Mouse (Mus musculus) myocyte (in vitro differentiated cells): ENCODE results near the gene Hmga1. TPM values are rescaled to one million over a fixed set of nuclear protein-coding genes. Genes with fewer than 3 reads are reported as not detected.

Source experiments
- H3K27me3 ChIP-seq: one replicate; pipeline ENCODE4 v1.6.1; 2011; ENCODE audit not compliant: control insufficient read depth, insufficient read depth, insufficient read length
- H3K36me3 ChIP-seq: one replicate; pipeline ENCODE4 v1.6.1; 2011; ENCODE audit not compliant: control insufficient read depth, insufficient read depth
- H3K4me2 ChIP-seq: one replicate; pipeline ENCODE4 v1.6.1; 2011; ENCODE audit warnings: low read depth, control low read depth
- H3K4me3 ChIP-seq: one replicate; pipeline ENCODE4 v1.5.1; 2011; ENCODE audit warnings: mild to moderate bottlenecking, control low read depth, moderate library complexity
- H3K79me2 ChIP-seq: one replicate; pipeline ENCODE4 v1.6.1; 2011; ENCODE audit not compliant: control insufficient read depth, insufficient read depth
- H3ac ChIP-seq: one replicate; pipeline ENCODE4 v1.6.1; 2011; ENCODE audit not compliant: control insufficient read depth, insufficient read length
- CEBPB ChIP-seq: IDR thresholded peaks from 2 replicates; pipeline ENCODE4 v1.6.1; 2011; ENCODE audit warnings: mild to moderate bottlenecking, moderate library complexity; ENCODE audit not compliant: poor library complexity, insufficient read depth, severe bottlenecking
- E2F4 ChIP-seq: IDR thresholded peaks from one replicate; pipeline ENCODE4 v1.6.1; 2011; ENCODE audit warnings: mild to moderate bottlenecking, control low read depth, moderate library complexity; ENCODE audit not compliant: insufficient read depth
- MAX ChIP-seq: IDR thresholded peaks from one replicate; pipeline ENCODE4 v1.6.1; 2011; ENCODE audit warnings: low read depth, mild to moderate bottlenecking, control low read depth
- MYOD1 ChIP-seq, 3 experiments: IDR thresholded peaks; one replicate each; pipeline ENCODE4 v1.6.1; 2011; ENCODE audit warnings: control low read depth in 2 of 3, low read depth in 2 of 3, mild to moderate bottlenecking in 2 of 3, moderate library complexity in 1 of 3; ENCODE audit not compliant: insufficient read length in 2 of 3, control insufficient read depth in 1 of 3
- MYOG ChIP-seq, 3 experiments: IDR thresholded peaks; one replicate each; pipeline ENCODE4 v1.6.1; 2011; ENCODE audit warnings: control low read depth in 2 of 3, low read depth in 2 of 3, mild to moderate bottlenecking in 2 of 3; ENCODE audit not compliant: insufficient read length in 2 of 3, control insufficient read depth in 1 of 3, insufficient read depth in 1 of 3
- POLR2A ChIP-seq: IDR thresholded peaks from one replicate; pipeline ENCODE4 v1.6.1; 2011; ENCODE audit warnings: low read depth, mild to moderate bottlenecking, control low read depth, moderate library complexity; ENCODE audit not compliant: insufficient read length
- POLR2AphosphoS2 ChIP-seq: IDR thresholded peaks from one replicate; pipeline ENCODE4 v1.6.1; 2011; ENCODE audit warnings: low read depth, control low read depth; ENCODE audit not compliant: insufficient read length
- REST ChIP-seq: IDR thresholded peaks from one replicate; pipeline ENCODE4 v1.6.1; 2011; ENCODE audit warnings: mild to moderate bottlenecking, control low read depth, moderate library complexity; ENCODE audit not compliant: insufficient read depth, insufficient read length
- SRF ChIP-seq: IDR thresholded peaks from one replicate; pipeline ENCODE4 v1.6.1; 2011; ENCODE audit warnings: low read depth; ENCODE audit not compliant: control insufficient read depth, insufficient read length
- TCF12 ChIP-seq: IDR thresholded peaks from one replicate; pipeline ENCODE4 v1.6.1; 2011; ENCODE audit warnings: mild to moderate bottlenecking, control low read depth; ENCODE audit not compliant: poor library complexity, insufficient read depth, severe bottlenecking
- TCF3 ChIP-seq: IDR thresholded peaks from one replicate; pipeline ENCODE4 v1.6.1; 2011; ENCODE audit warnings: low read depth, control low read depth; ENCODE audit not compliant: insufficient read length
- USF1 ChIP-seq: IDR thresholded peaks from one replicate; pipeline ENCODE4 v1.6.1; 2011; ENCODE audit warnings: low read depth, mild to moderate bottlenecking, control low read depth, moderate library complexity
- polyA plus RNA-seq: library from polyadenylated mRNA; unstranded; fragments of >200 nt; fragmentation: generic; extraction: Trizol; gene quantifications from one replicate; pipeline ENCODE4 v1.2.1, GENCODE M21; 2012; ENCODE audit warnings: missing spikeins

Gene Hmga1
- polyA plus RNA-seq, 1 experiment, result 60.9 TPM

DNA sequence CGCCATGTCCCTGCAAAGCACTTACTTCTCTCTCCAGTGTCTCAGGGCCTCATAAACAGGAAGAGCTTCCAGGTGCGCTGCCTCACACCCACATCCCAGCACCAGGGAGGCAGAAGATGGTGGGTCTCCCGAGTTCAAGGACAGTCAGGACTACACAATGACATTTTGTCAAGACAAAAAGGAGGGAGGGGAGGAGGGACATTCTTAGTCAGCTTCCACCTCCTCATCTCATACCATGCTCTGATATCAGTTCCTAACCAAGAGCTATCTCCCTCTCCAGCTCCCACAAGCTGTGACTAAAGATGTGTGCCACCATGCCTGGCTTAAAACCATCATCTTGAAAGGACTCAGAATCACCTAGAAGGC lies 55.2 kb downstream of the Hmga1 start:
- H3ac ChIP-seq, result no peak overlapping the region
- peaks cover 100% of the 10 kb centered on the region for H3K79me2 ChIP-seq
- H3K4me2 ChIP-seq, result no peak overlapping the region
- no peaks in the 10 kb centered on the region for H3K27me3 ChIP-seq
- no peak for TF ChIP-seq E2F4
- TF ChIP-seq TCF3, result no peak
- no peak for TF ChIP-seq REST
- no peak for TF ChIP-seq TCF12
- no peak for TF ChIP-seq MAX
- TF ChIP-seq MYOD1 (IDR thresholded peaks at IDR 0.05; ENCODE audit: control insufficient read depth in 1 of 3, insufficient read length in 2 of 3, low read depth in 2 of 3), result no peak
- no peak for TF ChIP-seq POLR2A
- no peak for TF ChIP-seq CEBPB
- no peak for TF ChIP-seq USF1
- no peak for TF ChIP-seq MYOG (IDR thresholded peaks at IDR 0.05; ENCODE audit: control insufficient read depth in 1 of 3, insufficient read depth in 1 of 3, insufficient read length in 2 of 3, low read depth in 2 of 3)
- no peak for TF ChIP-seq SRF
- no peak for TF ChIP-seq POLR2AphosphoS2
- no peaks in the 10 kb centered on the region for H3K36me3 ChIP-seq
- no peak overlapping the region for H3K4me3 ChIP-seq

DNA sequence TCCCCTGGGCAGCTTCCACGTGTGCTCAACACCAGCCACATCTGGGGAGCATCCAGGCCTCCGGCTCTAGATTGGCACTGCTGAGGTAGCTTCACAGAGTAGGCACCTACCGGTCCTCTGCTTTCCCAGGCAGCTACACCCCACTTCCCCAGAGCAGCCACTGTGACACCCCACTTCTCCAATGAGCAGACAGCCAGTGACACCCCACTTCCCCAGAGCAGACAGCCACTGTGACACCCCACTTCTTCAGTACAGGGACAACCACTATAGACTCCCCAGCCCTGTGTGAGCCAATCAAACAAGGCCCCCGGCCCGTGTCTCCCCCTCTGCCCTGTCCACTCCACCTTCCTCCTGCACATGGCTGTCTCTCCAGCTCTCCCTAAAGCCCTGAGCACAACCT lies 55.7 kb downstream of the Hmga1 start:
- Histone ChIP-seq H3K79me2 (peaks cover 100% of the 10 kb centered on the region), H3K27me3 (no peaks in the 10 kb centered on the region), H3ac (no peak overlapping the region), H3K4me2 (no peak overlapping the region), H3K36me3 (no peaks in the 10 kb centered on the region), H3K4me3 (no peak overlapping the region)
- TF ChIP-seq CEBPB (no peak), REST (no peak), USF1 (no peak), MYOG (IDR thresholded peaks at IDR 0.05; ENCODE audit: control insufficient read depth in 1 of 3, insufficient read depth in 1 of 3, insufficient read length in 2 of 3, low read depth in 2 of 3) (no peak), MAX (no peak), SRF (no peak), E2F4 (no peak), TCF3 (no peak), TCF12 (no peak), POLR2AphosphoS2 (no peak), POLR2A (no peak)

DNA sequence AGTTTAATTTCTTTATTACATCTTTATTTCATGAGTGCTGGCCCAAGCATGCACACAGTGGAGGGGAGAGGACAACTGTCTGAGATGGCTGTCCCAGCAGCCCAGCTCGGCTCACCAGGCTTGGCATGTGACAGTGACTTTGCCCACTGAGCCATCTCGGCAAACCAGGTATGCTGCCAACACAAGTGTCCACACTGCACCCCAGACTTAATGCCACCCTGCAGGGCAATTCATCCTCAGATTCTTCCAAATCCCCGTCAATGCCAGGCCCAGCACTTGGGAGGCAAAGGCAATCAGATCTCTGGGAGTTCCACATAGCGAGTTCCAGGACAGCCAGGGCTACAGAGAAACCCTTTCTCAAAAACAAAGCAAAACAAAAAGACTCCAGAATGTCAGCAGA lies 56.7 kb downstream of the Hmga1 start:
- H3ac ChIP-seq, result no peak overlapping the region
- peaks cover 100% of the 10 kb centered on the region for H3K79me2 ChIP-seq
- no peak for TF ChIP-seq TCF12
- TF ChIP-seq USF1, result no peak
- no peak for TF ChIP-seq E2F4
- TF ChIP-seq POLR2A, result no peak
- no peak for TF ChIP-seq SRF
- no peak for TF ChIP-seq MYOG (IDR thresholded peaks at IDR 0.05; ENCODE audit: control insufficient read depth in 1 of 3, insufficient read depth in 1 of 3, insufficient read length in 2 of 3, low read depth in 2 of 3)
- TF ChIP-seq MYOD1 (IDR thresholded peaks at IDR 0.05; ENCODE audit: control insufficient read depth in 1 of 3, insufficient read length in 2 of 3, low read depth in 2 of 3), result no peak
- TF ChIP-seq MAX, result no peak
- TF ChIP-seq REST, result no peak
- TF ChIP-seq CEBPB, result no peak
- TF ChIP-seq TCF3, result no peak
- TF ChIP-seq POLR2AphosphoS2, result no peak
- no peaks in the 10 kb centered on the region for H3K27me3 ChIP-seq
- H3K36me3 ChIP-seq, result peaks cover 3% of the 10 kb centered on the region
- H3K4me2 ChIP-seq, result no peak overlapping the region
- no peak overlapping the region for H3K4me3 ChIP-seq

Other genes starting within 250 kb of the Hmga1 start
- not detected for gene Grm4, start 35.1 kb upstream of the Hmga1 start, polyA plus RNA-seq
- 46.0 TPM for gene AI413582, start 9.3 kb downstream of the Hmga1 start, polyA plus RNA-seq
- gene Nudt3, start 67.0 kb downstream of the Hmga1 start, polyA plus RNA-seq, result 142 TPM
- not detected for gene RPS10-NUDT3, start 78.7 kb downstream of the Hmga1 start, polyA plus RNA-seq
- gene Rps10, start 80.2 kb downstream of the Hmga1 start, polyA plus RNA-seq, result 3,606 TPM
- gene Pacsin1, start 99.0 kb downstream of the Hmga1 start, polyA plus RNA-seq, result 3.0 TPM
- 0.05 TPM for gene Spdef, start 172.5 kb downstream of the Hmga1 start, polyA plus RNA-seq